Mouse (Mus musculus): ENCODE results near the gene Tec. TPM values are rescaled to one million over a fixed set of nuclear protein-coding genes. Genes with fewer than 3 reads are reported as not detected.

Gene Tec
- polyA plus RNA-seq, 1 experiment from 2014 or later = 12.1 TPM

DNA sequence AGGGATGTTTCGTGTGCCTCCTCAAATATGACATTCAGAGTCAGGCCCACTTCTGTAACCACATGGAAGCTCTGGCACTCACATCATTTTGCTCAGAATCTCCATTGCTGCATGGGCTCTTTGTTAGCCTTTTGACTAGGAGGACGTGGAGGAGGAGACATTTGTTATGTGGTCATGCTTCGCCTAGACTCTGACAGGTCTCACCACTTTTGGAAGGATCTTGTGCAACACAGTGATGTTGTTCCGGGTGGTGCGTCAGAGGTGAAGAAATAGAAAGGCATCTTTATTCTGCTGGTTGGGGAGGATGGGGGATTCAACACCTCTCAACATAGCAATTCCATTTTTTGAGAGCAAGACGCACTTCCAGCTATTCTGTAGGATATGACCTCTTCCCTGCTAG, 39.1 kb upstream of the Tec start:
- H3K9ac ChIP-seq (replicated peaks; ENCODE audit: low read length) = no peak overlapping the region
- no peak overlapping the region for H3K4me3 ChIP-seq (ENCODE audit: low read length)
- no peak for ATAC-seq (ENCODE audit: low FRiP score, low TSS enrichment)
- no peak overlapping the region for H3K4me2 ChIP-seq (replicated peaks; ENCODE audit: low read depth, low read length)
- 68% methylated on average over 6 of the region's 6 CpGs for WGBS
- H3K27me3 ChIP-seq (ENCODE audit: insufficient read depth, low read length) = no peaks in the 10 kb centered on the region
- no peaks in the 10 kb centered on the region for H3K4me1 ChIP-seq (ENCODE audit: insufficient read depth, low read length)
- H3K9me3 ChIP-seq (ENCODE audit: low read length) = no peaks in the 10 kb centered on the region
- no peak overlapping the region for H3K27ac ChIP-seq (ENCODE audit: low read length)
- H3K36me3 ChIP-seq (ENCODE audit: insufficient read depth, low read length) = no peaks in the 10 kb centered on the region

DNA sequence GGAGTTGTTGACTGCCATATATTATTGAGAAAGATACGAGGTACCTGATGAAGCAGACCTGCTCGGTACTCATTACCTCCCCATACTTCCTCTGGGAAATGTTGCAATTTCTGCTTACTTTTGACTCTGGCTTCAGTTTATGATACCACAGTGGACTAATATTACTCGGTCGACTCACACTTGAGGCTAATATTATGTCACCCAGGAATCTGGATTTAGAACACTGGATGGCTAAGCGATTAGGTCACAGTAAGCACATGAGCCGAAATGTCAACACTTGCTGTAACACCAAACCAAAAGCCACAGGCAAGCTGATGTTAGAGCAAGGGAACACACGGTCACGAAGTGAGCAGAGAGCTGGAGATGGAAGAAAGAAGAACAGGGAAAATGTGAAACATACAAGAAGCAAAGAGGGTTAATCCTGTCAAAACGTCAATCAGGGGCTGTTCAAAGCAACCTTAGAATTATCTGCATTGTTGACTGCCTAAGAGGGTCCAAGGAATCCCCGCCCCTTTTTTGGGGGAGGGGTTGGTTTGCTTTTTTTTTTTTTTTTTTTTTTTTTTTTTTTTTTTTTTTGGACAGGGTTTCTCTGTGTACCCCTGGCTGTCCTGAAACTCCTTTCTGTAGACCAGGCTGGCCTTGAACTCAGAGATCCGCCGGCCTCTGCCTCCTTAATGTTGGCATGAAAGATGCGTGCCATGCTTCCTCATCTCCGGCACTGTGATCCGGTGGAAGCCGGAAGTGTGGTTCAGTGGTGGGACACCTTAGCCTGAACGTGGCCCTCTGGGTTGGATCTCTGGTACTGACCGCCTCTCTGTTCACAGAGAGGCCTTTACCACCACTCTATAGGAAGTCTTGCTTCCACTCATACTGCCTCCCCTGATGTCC, 36.9 kb upstream of the Tec start:
- no peak overlapping the region for H3K27ac ChIP-seq (ENCODE audit: low read length)
- WGBS = 75% methylated on average over 18 of the region's 18 CpGs
- H3K9ac ChIP-seq (replicated peaks; ENCODE audit: low read length) = no peak overlapping the region
- ATAC-seq (ENCODE audit: low FRiP score, low TSS enrichment) = no peak
- H3K9me3 ChIP-seq (ENCODE audit: low read length) = no peaks in the 10 kb centered on the region
- H3K27me3 ChIP-seq (ENCODE audit: insufficient read depth, low read length) = no peaks in the 10 kb centered on the region
- H3K4me3 ChIP-seq (ENCODE audit: low read length) = no peak overlapping the region
- no peak overlapping the region for H3K4me2 ChIP-seq (replicated peaks; ENCODE audit: low read depth, low read length)
- no peaks in the 10 kb centered on the region for H3K4me1 ChIP-seq (ENCODE audit: insufficient read depth, low read length)
- H3K36me3 ChIP-seq (ENCODE audit: insufficient read depth, low read length) = no peaks in the 10 kb centered on the region

DNA sequence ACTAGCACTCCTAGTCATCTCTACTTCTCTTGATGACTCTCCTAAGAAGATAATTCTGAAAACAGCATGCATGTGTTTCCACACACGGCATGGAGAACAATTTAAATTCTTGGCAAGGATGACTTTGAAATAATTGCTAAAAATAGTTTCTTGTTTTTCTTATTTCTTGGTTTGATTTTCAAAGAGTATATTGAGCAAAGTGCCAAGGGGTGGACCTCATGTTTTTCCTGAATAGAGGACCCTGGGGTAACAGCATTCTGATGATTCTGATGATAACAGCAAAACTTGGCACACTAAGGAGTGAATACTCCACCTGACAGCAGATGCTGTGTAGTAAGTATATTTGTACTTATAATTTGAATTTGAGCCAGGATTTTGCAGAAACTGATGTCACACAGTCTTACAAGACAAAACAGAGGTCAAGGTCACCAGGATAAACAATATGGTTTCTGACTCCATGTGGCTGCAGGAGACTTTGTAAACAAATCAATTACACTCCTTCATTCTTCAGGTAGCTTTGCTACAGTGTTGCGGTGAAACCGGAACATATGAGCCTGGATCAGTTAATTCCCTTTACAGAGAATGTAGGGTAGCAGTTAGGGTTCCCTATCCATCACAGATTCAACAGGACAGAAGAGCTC, 34.7 kb upstream of the Tec start:
- Histone ChIP-seq H3K27me3 (ENCODE audit: insufficient read depth, low read length) (no peaks in the 10 kb centered on the region), H3K4me2 (replicated peaks; ENCODE audit: low read depth, low read length) (no peak overlapping the region), H3K9ac (replicated peaks; ENCODE audit: low read length) (no peak overlapping the region), H3K9me3 (ENCODE audit: low read length) (no peaks in the 10 kb centered on the region), H3K27ac (ENCODE audit: low read length) (no peak overlapping the region), H3K36me3 (ENCODE audit: insufficient read depth, low read length) (no peaks in the 10 kb centered on the region), H3K4me1 (ENCODE audit: insufficient read depth, low read length) (no peaks in the 10 kb centered on the region), H3K4me3 (ENCODE audit: low read length) (no peak overlapping the region)
- ATAC-seq (ENCODE audit: low FRiP score, low TSS enrichment) = no peak
- 78% methylated on average over 3 of the region's 3 CpGs for WGBS

DNA sequence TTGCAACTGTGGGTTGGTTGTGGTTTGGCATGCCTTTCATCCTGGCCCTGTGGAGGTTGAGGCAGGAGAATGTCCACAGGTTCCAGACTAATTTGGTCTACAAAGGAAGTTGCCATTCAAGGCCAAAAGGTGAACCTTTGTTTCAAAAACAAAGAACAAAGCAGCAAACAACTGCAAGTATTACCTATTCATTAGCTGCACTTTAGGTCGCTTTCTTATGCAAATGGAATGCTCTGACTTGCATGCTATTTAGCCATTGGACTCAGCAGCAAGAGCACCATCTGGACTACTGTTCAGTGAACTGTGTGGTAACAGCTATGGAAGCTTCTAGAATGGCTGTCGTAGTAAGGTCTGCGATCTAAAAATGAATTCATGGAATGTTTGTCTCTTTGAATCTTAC, 34.0 kb upstream of the Tec start:
- no peaks in the 10 kb centered on the region for H3K9me3 ChIP-seq (ENCODE audit: low read length)
- H3K4me1 ChIP-seq (ENCODE audit: insufficient read depth, low read length) = no peaks in the 10 kb centered on the region
- no peak overlapping the region for H3K4me2 ChIP-seq (replicated peaks; ENCODE audit: low read depth, low read length)
- no peaks in the 10 kb centered on the region for H3K27me3 ChIP-seq (ENCODE audit: insufficient read depth, low read length)
- no peak overlapping the region for H3K4me3 ChIP-seq (ENCODE audit: low read length)
- H3K9ac ChIP-seq (replicated peaks; ENCODE audit: low read length) = no peak overlapping the region
- 75% methylated on average over 3 of the region's 3 CpGs for WGBS
- H3K36me3 ChIP-seq (ENCODE audit: insufficient read depth, low read length) = no peaks in the 10 kb centered on the region
- no peak overlapping the region for H3K27ac ChIP-seq (ENCODE audit: low read length)
- no peak for ATAC-seq (ENCODE audit: low FRiP score, low TSS enrichment)

DNA sequence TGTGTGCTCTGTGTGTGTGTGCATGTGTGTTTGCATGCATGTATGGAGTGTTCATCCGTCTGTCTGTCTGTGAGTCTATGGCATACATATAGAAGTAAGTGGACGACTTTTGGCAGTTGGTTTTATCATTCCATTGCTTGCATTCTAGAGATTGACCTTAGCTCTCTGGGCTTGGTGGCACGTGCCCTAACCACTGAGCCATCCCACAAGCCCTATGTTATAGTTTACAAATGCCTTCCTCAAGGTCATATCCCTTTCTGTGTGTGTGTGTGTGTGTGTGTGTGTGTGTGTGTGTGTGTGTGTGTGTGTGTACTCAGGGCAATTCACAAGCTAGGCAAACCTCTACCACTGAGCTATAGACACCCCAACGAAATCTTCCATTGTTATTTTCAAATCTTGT, 33.6 kb upstream of the Tec start:
- no peaks in the 10 kb centered on the region for H3K9me3 ChIP-seq (ENCODE audit: low read length)
- no peak overlapping the region for H3K4me2 ChIP-seq (replicated peaks; ENCODE audit: low read depth, low read length)
- WGBS = 84% methylated on average over 4 of the region's 4 CpGs
- no peak for ATAC-seq (ENCODE audit: low FRiP score, low TSS enrichment)
- no peak overlapping the region for H3K4me3 ChIP-seq (ENCODE audit: low read length)
- no peak overlapping the region for H3K9ac ChIP-seq (replicated peaks; ENCODE audit: low read length)
- no peak overlapping the region for H3K27ac ChIP-seq (ENCODE audit: low read length)
- no peaks in the 10 kb centered on the region for H3K36me3 ChIP-seq (ENCODE audit: insufficient read depth, low read length)
- H3K4me1 ChIP-seq (ENCODE audit: insufficient read depth, low read length) = peaks cover 2% of the 10 kb centered on the region
- no peaks in the 10 kb centered on the region for H3K27me3 ChIP-seq (ENCODE audit: insufficient read depth, low read length)

DNA sequence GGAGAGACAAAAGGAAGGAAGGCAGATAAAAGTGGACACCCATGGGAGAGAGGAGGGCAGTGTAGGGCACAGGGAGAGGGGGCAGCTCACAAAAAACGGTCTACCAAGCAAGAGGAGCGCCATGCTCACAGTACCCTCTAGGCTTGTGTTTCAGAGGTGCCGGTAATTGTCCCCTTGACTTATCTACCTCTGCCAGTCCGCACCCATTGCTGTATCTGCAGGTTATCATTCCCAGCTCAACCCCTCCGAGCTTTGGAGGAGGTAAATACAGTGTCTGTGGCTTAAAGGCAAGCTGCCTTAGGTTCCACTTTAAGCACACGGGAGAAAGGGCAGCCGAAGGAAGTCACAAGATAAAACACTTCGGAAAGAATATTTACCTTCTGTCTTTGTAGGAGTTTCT, 31.0 kb upstream of the Tec start:
- no peak overlapping the region for H3K4me3 ChIP-seq (ENCODE audit: low read length)
- no peak overlapping the region for H3K27ac ChIP-seq (ENCODE audit: low read length)
- no peaks in the 10 kb centered on the region for H3K9me3 ChIP-seq (ENCODE audit: low read length)
- H3K4me2 ChIP-seq (replicated peaks; ENCODE audit: low read depth, low read length) = no peak overlapping the region
- H3K4me1 ChIP-seq (ENCODE audit: insufficient read depth, low read length) = peaks cover 5% of the 10 kb centered on the region
- no peaks in the 10 kb centered on the region for H3K36me3 ChIP-seq (ENCODE audit: insufficient read depth, low read length)
- H3K27me3 ChIP-seq (ENCODE audit: insufficient read depth, low read length) = no peaks in the 10 kb centered on the region
- no peak overlapping the region for H3K9ac ChIP-seq (replicated peaks; ENCODE audit: low read length)
- WGBS = 90% methylated on average over 8 of the region's 8 CpGs
- no peak for ATAC-seq (ENCODE audit: low FRiP score, low TSS enrichment)

DNA sequence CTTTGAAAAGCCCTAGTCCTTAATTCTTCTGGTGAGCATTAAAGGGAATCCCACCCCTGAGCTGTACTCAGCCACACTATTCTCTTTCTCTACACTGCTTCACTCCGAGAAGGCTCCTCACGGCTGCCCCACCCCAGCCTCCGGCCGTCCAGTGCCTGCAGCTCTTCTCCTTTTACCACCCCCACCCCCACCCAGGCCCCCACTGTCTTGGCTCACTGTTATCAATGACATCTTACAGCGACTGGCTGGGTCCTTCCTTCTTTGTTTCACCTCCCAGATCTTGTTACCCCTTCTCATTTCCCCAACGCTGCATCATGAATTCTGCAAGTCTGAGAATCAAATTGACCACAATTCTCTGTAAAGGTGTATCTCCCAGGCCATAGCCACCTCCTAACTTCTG, 29.7 kb upstream of the Tec start:
- 29% methylated on average over 6 of the region's 6 CpGs for WGBS
- Histone ChIP-seq H3K9me3 (ENCODE audit: low read length) (no peaks in the 10 kb centered on the region), H3K4me3 (ENCODE audit: low read length) (no peak overlapping the region), H3K4me1 (ENCODE audit: insufficient read depth, low read length) (peaks cover 5% of the 10 kb centered on the region), H3K27me3 (ENCODE audit: insufficient read depth, low read length) (no peaks in the 10 kb centered on the region), H3K27ac (ENCODE audit: low read length) (no peak overlapping the region), H3K4me2 (replicated peaks; ENCODE audit: low read depth, low read length) (no peak overlapping the region), H3K9ac (replicated peaks; ENCODE audit: low read length) (no peak overlapping the region), H3K36me3 (ENCODE audit: insufficient read depth, low read length) (no peaks in the 10 kb centered on the region)
- no peak for ATAC-seq (ENCODE audit: low FRiP score, low TSS enrichment)

DNA sequence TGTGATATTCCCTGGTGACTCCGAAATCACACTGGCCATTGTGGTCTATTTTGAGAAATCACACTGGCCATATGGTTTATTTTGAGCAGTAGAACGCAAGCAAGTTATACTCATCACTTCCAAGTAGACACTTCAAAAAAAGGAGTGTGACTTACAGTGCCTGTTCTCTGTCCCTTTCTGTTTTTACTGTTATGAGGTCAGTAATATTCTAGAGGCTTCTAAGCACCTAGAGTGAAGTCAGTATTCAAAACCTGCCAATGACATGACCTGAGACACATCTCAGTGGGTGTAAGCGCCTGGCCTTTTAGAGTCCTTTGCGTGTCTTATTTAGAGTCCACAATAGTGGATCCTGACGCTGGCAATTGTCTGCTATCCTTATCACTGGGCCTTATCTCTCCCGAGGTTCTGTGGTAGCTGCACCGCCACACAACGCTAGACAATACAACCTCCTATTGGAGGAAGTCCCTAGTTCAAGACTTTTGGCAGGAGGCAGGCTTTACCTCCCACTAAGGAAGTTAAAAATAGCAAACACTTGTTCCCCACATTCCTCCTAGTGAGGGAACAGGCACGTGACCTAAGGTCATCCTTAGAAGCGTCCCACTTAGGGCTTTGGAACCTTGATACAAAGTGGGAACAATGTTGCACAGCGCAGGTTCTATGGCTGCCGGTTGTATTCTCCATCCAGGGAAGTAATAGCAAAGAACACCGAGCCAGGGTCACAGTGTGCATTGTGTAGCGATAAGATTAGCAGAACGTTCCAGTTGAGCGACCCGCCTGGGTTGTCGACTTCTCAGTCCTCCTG, 28.4 kb upstream of the Tec start:
- H3K9me3 ChIP-seq (ENCODE audit: low read length) = no peaks in the 10 kb centered on the region
- no peak overlapping the region for H3K9ac ChIP-seq (replicated peaks; ENCODE audit: low read length)
- no peak overlapping the region for H3K4me3 ChIP-seq (ENCODE audit: low read length)
- peaks cover 5% of the 10 kb centered on the region for H3K4me1 ChIP-seq (ENCODE audit: insufficient read depth, low read length)
- H3K27ac ChIP-seq (ENCODE audit: low read length) = no peak overlapping the region
- H3K27me3 ChIP-seq (ENCODE audit: insufficient read depth, low read length) = no peaks in the 10 kb centered on the region
- 0 out of 2 replicates have a peak, but pooled peaks have one; percentile 12 for ATAC-seq (ENCODE audit: low FRiP score, low TSS enrichment)
- WGBS = 72% methylated on average over 18 of the region's 18 CpGs
- H3K4me2 ChIP-seq (replicated peaks; ENCODE audit: low read depth, low read length) = no peak overlapping the region
- no peaks in the 10 kb centered on the region for H3K36me3 ChIP-seq (ENCODE audit: insufficient read depth, low read length)

DNA sequence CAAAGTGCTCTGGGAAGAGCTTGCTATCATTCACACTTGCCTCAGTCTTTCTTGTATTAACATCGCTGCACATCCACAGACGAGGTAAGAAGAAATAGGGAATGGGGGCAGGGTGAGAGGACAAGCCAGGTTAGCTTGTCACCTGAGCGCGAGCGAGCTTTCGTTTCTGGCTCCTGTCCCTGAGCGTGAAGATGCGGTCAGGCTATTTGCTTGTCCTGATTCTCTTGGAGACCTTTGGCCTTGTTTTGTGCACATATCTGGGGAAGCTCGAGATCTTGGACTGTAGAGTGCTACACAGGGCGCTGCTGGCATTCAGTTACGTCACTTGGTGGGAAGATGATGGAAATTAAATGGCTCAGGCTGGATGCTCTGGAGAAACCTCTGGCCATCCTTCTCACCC, 27.0 kb upstream of the Tec start:
- H3K9me3 ChIP-seq (ENCODE audit: low read length) = no peaks in the 10 kb centered on the region
- H3K27ac ChIP-seq (ENCODE audit: low read length) = no peak overlapping the region
- H3K4me3 ChIP-seq (ENCODE audit: low read length) = no peak overlapping the region
- no peak for ATAC-seq (ENCODE audit: low FRiP score, low TSS enrichment)
- H3K36me3 ChIP-seq (ENCODE audit: insufficient read depth, low read length) = no peaks in the 10 kb centered on the region
- H3K4me1 ChIP-seq (ENCODE audit: insufficient read depth, low read length) = peaks cover 5% of the 10 kb centered on the region
- no peak overlapping the region for H3K4me2 ChIP-seq (replicated peaks; ENCODE audit: low read depth, low read length)
- H3K9ac ChIP-seq (replicated peaks; ENCODE audit: low read length) = no peak overlapping the region
- 89% methylated on average over 11 of the region's 11 CpGs for WGBS
- H3K27me3 ChIP-seq (ENCODE audit: insufficient read depth, low read length) = no peaks in the 10 kb centered on the region

Data from kidney, embryonic 16.5 days (tissue).